Mouse (Mus musculus) kidney, postnatal 10 days (tissue): ENCODE results near the gene Pcx.
A peak's percentile ranks its signal among the peaks of the same experiment; 100 is the strongest.

ENCODE experiments used
- DNase-seq: peaks from one replicate; pipeline ENCODE4 v3.0.0; 2021; ENCODE audit warnings: mixed read lengths

Pcx gene

DNA sequence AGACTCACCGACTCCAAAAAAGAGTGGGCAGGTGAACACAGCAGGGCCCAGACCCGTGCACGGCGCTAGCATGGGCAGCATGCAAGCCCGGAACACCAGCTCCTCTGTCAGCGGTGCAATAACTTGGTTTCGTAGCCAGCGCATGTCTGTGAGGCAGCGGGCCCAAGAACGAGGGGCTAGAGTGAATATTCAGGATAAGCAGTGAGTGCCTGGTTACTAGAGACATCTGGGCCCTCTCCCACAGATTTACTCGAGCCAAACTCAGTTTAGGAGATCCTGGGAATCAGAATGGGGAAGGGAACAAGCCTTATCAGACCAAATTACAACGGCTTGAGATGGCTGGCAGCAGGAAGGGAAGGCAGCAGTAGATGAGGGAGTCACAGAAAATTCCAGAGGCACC, 113.7 kb downstream of the Pcx start:
- DNase-seq, result no peak

GRCm38 (mm10) chr19:4624406-4625178, 114.3 kb downstream of the Pcx start:
- no peak for DNase-seq

DNA sequence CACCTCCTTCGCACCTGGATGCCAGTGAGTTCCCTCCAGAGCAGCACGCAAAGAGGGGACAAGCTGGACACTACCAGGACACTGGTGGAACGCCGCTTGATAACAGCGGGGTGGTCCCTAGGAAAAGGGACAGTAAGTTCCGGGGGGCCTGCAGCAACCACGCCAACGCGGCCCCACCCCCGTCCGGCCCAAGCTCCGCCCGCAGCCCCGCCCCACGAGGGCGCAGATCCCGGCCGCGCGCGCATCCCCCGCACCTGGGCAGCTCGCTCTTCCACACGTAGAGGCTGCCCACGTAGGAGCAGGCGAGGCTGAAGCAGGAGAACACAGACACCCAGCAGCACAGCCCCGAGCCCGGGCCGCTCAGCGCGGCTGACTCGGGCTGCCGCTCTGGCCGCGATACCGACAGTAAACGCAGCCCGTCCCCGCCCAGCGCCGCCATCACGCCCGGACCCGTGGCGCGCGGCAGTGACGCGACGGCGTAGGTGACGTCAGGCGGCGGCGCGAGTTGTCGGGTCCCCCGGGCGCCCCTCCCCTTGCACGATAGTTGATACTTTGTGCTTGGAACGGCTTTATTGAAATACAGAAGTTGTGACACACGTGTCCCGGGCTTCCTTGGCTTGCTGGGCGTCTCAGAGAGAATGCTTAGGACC, 115.0 kb downstream of the Pcx start, which contains the start of gene Rce1:
Rce1 (minus strand) TSS at position 463 of the 650 bp plus-strand sequence.
- DNase-seq, result peak; percentile 96

- no peak for DNase-seq
Measured at GRCm38 (mm10) chr19:4625829-4626535, 115.7 kb downstream of the Pcx start.

DNA sequence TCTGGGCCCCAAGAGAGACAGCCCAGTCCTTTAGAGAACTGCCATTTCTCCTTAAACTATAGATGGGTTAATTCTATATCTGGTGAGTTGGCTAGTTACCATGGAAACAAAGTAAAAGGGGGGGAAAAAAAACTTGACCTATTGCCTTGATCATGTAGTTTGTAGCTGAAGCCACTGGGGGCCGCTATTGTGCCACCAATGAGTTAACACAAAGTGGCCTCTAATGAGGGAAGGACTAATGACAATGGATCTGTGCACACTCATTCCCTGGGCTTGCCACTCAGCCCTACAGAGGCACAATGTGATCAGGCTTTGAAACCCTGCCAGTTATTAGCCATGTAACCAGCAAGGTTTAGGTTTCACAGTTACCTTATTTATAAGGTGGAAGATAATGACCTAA, 118.5 kb downstream of the Pcx start:
- peak; percentile 79 for DNase-seq

- no peak for DNase-seq
Measured at GRCm38 (mm10) chr19:4635986-4636385, 125.7 kb downstream of the Pcx start.

DNA sequence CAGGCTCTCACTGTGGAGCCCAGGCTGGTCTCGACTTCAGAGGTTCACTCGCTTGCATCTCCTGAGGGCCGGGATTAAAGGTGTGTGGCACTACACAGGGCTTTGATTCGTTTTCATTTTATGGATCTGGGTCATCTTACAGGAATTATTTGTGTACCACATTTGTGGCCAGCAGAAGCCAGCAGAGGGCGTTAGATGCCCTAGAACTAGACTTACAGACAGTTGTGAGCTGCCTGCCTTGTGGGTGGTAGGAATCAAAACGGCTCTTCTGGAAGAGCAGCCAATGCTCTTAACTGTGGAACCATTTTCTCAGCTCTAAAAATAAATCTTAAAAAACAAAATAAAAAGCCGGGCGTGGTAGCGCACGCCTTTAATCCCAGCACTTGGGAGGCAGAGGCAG, 134.0 kb downstream of the Pcx start:
- peak; percentile 47 for DNase-seq

GRCm38 (mm10) chr19:4646917-4647492, 136.7 kb downstream of the Pcx start:
- no peak for DNase-seq

DNA sequence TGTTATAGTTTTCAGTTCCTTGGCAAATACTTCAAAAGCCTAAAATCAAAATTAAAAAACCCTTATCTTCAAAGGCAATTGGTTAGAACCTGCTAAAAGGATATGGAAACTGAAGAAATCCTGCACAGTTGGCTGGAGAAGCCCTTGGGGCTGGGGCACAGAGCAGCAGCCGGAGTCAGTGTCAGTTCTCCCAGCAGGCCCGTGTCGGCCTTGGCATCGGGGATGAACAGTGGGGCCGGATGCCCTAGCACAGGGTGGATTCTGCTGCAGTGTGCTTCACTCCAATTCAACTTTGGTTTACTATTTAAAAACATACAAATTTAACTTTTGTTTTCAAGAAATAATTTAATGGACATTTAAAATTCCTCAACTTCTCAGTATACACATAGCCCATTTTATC, 147.9 kb downstream of the Pcx start:
- DNase-seq, result no peak

DNA sequence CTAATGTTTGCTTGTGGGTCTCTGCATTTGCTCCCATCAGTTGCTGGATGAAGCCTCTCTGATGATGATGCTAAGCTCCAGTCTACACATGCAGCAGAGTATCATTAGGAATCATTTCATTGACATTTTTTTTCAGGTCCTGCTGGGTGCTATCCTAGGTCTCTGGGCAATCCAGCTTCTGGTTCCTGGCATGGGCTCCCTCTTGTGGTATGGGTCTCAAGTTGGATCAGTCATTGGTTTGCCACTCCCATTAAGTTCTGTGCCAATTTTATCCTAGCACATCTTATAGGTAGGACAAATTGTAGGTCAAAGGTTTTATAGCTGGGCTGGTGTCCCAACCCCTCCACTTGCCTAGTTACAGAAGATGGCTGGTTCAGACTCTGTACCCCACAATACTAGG, 156.5 kb downstream of the Pcx start:
- peak; percentile 17 for DNase-seq

DNA sequence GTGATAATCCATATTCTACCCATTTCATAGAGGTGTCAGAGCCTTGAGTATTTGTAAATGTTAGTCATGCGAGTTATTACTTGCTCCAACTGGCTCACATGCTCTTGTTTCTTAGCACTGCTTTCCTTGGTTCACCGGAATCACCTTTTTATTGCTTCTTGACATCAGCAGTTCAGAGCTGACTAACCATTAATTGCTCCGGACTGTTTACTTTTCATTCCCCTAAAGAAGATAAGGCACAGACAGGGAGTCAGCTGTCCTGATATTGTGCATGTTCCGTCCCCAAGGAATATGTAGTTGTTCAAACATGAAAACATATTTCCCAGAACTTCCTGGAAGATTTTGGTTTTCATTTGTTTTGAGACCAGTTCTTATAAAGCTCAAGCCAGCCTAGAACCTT, 160.5 kb downstream of the Pcx start:
- DNase-seq, result no peak
